In genomic region chr3:98223783-98224580, GRCm38 (mm10) we compare ENCODE assay signal across 9 mouse cellular contexts. TPM values are rescaled to one million over a fixed set of nuclear protein-coding genes. Genes with fewer than 3 reads are reported as not detected.
DNase-seq lines count a peak whose midpoint lies in the region; ATAC-seq lines count a peak whose summit lies in the region.
"Had no signal": no experiment of that assay in that cellular context is flagged by ENCODE, and none has a peak within 500 bp of the region (broad histone marks: within the 10 kb centered on the region; RNA-seq: fewer than 3 reads in every experiment).

No protein-coding gene starts in this region.

- DNase-seq in adrenal gland, postnatal 10 days, result peak; percentile 79
- peak; percentile 57 for DNase-seq in embryo, embryonic 11.5 days (ENCODE audit: low read depth, low spot score)
- peak; percentile 33 to 60 for DNase-seq in gastrocnemius, postnatal 36 days
- DNase-seq in left cerebral cortex, adult 9 months (ENCODE audit: low spot score in 2 of 2), result peak; percentile 42 to 77
- peak; percentile 42 for DNase-seq in skeletal muscle tissue, adult 2 months (ENCODE audit: low read depth, low spot score)

- H3K4me3 ChIP-seq in intestine, embryonic 15.5 days (replicated peaks), result no peak overlapping the region

- no peak overlapping the region for H3K9ac ChIP-seq in intestine, embryonic 15.5 days

- WGBS in intestine, embryonic 15.5 days, result 8% methylated on average over 9 of the region's 9 CpGs

- H3K4me2 ChIP-seq in intestine, embryonic 15.5 days (replicated peaks), result no peak overlapping the region

- ATAC-seq in intestine, embryonic 15.5 days, result peak; percentile 82
- 0 out of 2 replicates have a peak, but pooled peaks have one; percentile 44 for ATAC-seq in megakaryocyte-erythroid progenitor cell, adult 5-6 weeks (replicated peaks; ENCODE audit: low FRiP score, low TSS enrichment, poor library complexity, severe bottlenecking)
- no peak for ATAC-seq in activated CD4-positive, CD25-positive, alpha-beta regulatory T cell, adult 4 months

- intact Hi-C loops in gastrocnemius, postnatal 36 days (cut with DNase I), result loop anchor here (2.0 to 10.0 kb wide), 2 partner anchors 211 to 295 kb away; no protein-coding TSS in a partner anchor

- peaks cover 13% of the 10 kb centered on the region for H3K4me1 ChIP-seq in intestine, embryonic 15.5 days (replicated peaks)

- no peaks in the 10 kb centered on the region for H3K9me3 ChIP-seq in intestine, embryonic 15.5 days

- H3K36me3 ChIP-seq in intestine, embryonic 15.5 days, result no peaks in the 10 kb centered on the region

- no peaks in the 10 kb centered on the region for H3K27me3 ChIP-seq in intestine, embryonic 15.5 days (replicated peaks)

- peak overlapping the region; percentile 40; the same call in 1 of the 2 replicates for H3K27ac ChIP-seq in intestine, embryonic 15.5 days

RNA-seq across cellular contexts. Expression of gene Reg4, which starts 2.0 kb away (rescaled TPM):
- total RNA-seq in adrenal gland, postnatal 10 days (2021), result not detected
- total RNA-seq in gastrocnemius, postnatal 36 days (2021), result not detected
- 14.3 and 18.3 TPM in 2 replicates for polyA plus RNA-seq in intestine, embryonic 15.5 days (2015; fragmentation: Nextera tagmentation; extraction: Ambion mirVana)
- 0.90 TPM in 1 of 2 replicates, not detected in the other for total RNA-seq in megakaryocyte-erythroid progenitor cell, adult 5-6 weeks (2014; fragmentation: Nextera tagmentation)
- not detected in 2 replicates for total RNA-seq in megakaryocyte-erythroid progenitor cell, adult 5-6 weeks (2017)
- polyA plus RNA-seq in activated CD4-positive, CD25-positive, alpha-beta regulatory T cell, adult 4 months (2017; shearing (Covaris generic)), result not detected
- total RNA-seq: neutrophil, adult 5-6 weeks had no signal

RNA-seq across cellular contexts. Expression of gene Hmgcs2, which starts 56.3 kb away (rescaled TPM):
- 100 to 1,000 TPM; 157 to 462 TPM for total RNA-seq in adrenal gland, postnatal 10 days (2021)
- 1 to 10 TPM in 1 of 2 experiments, under 1 TPM in 1; 0.97 to 1.4 TPM for total RNA-seq in gastrocnemius, postnatal 36 days (2021)
- polyA plus RNA-seq in intestine, embryonic 15.5 days (2015; fragmentation: Nextera tagmentation; extraction: Ambion mirVana), result 149 and 177 TPM in 2 replicates
- total RNA-seq in megakaryocyte-erythroid progenitor cell, adult 5-6 weeks (2014; fragmentation: Nextera tagmentation), result 0.79 and 1.5 TPM in 2 replicates
- total RNA-seq in megakaryocyte-erythroid progenitor cell, adult 5-6 weeks (2017), result 0.09 and 1.3 TPM in 2 replicates
- not detected for polyA plus RNA-seq in activated CD4-positive, CD25-positive, alpha-beta regulatory T cell, adult 4 months (2017; shearing (Covaris generic))
- total RNA-seq: neutrophil, adult 5-6 weeks had no signal

Comparison
In these comparisons a context has a peak if more than half of its experiments do, and no peak if none do; other contexts are left out.
1. RNA of gene Hmgcs2, which starts 56.3 kb away (total RNA-seq): 157 to 462 TPM in adrenal gland, postnatal 10 days; 0.09 to 1.5 TPM in megakaryocyte-erythroid progenitor cell, adult 5-6 weeks and 0.97 to 1.4 TPM in gastrocnemius, postnatal 36 days; every median in the first group is over 10 times any median in the second.
2. Peak in every context shown above with its lines, with median percentiles within 50 percentile points of each other: DNase-seq.